Mouse (Mus musculus) embryonic facial prominence, embryonic 10.5 days (tissue): ENCODE results near the gene Foxk1. TPM values are rescaled to one million over a fixed set of nuclear protein-coding genes. Genes with fewer than 3 reads are reported as not detected.
A peak's percentile ranks its signal among the peaks of the same experiment; 100 is the strongest.

ENCODE experiments used
- DNase-seq: peaks from one replicate; pipeline ENCODE4 v3.0.0-alpha.2; 2017; ENCODE audit warnings: low spot score
- H3K27ac ChIP-seq: fragments of 300-500 bp; sonication (generic); replicated peaks from 2 replicates; pipeline ENCODE4 v1.5.1; 2016; ENCODE audit warnings: mild to moderate bottlenecking
- H3K27me3 ChIP-seq: fragments of 300-500 bp; sonication (generic); replicated peaks from 2 replicates; pipeline ENCODE4 v1.6.1; 2016; ENCODE audit warnings: low read depth, mild to moderate bottlenecking; ENCODE audit not compliant: poor library complexity, severe bottlenecking
- H3K36me3 ChIP-seq: fragments of 300-500 bp; sonication (generic); replicated peaks from 2 replicates; pipeline ENCODE4 v1.6.1; 2016; ENCODE audit warnings: mild to moderate bottlenecking, moderate library complexity
- H3K4me1 ChIP-seq: fragments of 300-500 bp; sonication (generic); 2 replicates; pipeline ENCODE4 v1.6.1; 2016
- H3K4me3 ChIP-seq: fragments of 300-500 bp; sonication (generic); 2 replicates; pipeline ENCODE4 v1.5.1; 2016; ENCODE audit warnings: mild to moderate bottlenecking, moderate library complexity
- H3K9me3 ChIP-seq: fragments of 300-500 bp; sonication (generic); 2 replicates; pipeline ENCODE4 v1.6.1; 2016; ENCODE audit warnings: mild to moderate bottlenecking
- WGBS: fragments of 180-500 bp; shearing (Covaris S2); methylation state at CpG from one replicate; pipeline ENCODE4 v1.1.7; 2016; 5-methylcytosine and 5-hydroxymethylcytosine counted together
- polyA plus RNA-seq: library from polyadenylated mRNA; unstranded; fragments of >200 nt; fragmentation: Nextera tagmentation; extraction: Ambion mirVana; gene quantifications from 2 replicates; pipeline ENCODE4 v1.2.1, GENCODE M21; 2016

Foxk1 gene
- polyA plus RNA-seq, 1 experiment from 2014 or later: 4.8 TPM

DNA sequence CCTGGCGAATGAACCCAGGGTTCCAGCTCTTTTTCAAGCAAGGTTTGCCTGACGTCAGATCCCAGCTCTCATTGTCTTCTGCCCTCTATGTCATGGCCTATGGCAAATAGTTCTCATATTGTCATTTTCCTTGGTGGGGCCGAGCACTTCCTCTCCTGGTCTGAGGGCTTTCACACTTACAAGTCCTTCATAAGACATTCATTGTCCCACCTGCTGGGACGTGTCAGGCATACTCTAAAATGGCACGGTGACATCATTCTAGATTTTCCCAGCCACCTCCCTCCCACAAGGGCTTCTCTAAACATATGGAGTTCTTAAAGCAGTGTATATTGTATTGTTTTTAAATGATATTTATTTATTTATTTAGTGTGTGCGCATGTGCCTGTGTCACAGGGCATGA, 27.4 kb downstream of the Foxk1 start:
- peaks cover 80% of the 10 kb centered on the region for H3K4me1 ChIP-seq
- no peak overlapping the region for H3K4me3 ChIP-seq
- H3K27me3 ChIP-seq: no peaks in the 10 kb centered on the region
- 77% methylated on average over 6 of the region's 6 CpGs for WGBS
- DNase-seq: no peak
- no peaks in the 10 kb centered on the region for H3K9me3 ChIP-seq
- no peak overlapping the region for H3K27ac ChIP-seq
- peaks cover 35% of the 10 kb centered on the region for H3K36me3 ChIP-seq

DNA sequence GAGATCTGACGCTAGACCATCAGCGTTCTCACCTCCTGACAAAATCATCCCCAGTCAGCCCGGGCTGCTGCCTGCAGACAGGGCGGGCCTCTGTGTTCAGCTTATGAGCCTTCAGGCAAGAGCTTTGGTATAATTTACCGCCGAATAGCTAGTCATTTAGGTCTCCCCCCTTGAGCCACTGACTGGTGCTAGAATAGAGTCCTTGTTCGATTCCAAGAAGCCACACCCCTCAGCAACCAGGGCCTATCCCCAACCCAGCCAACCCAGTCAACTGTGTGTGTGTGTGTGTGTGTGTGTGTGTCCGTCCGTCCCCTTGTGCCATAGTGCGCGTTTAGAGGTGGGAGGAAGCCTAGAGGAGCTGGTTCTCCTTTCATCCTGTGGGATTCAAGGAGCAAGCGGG, 29.7 kb downstream of the Foxk1 start:
- Histone ChIP-seq H3K4me3 (no peak overlapping the region), H3K27me3 (no peaks in the 10 kb centered on the region), H3K9me3 (no peaks in the 10 kb centered on the region), H3K27ac (peak overlapping the region; percentile 40), H3K4me1 (peaks cover 64% of the 10 kb centered on the region), H3K36me3 (peaks cover 39% of the 10 kb centered on the region)
- no peak for DNase-seq
- WGBS: 53% methylated on average over 12 of the region's 12 CpGs

DNA sequence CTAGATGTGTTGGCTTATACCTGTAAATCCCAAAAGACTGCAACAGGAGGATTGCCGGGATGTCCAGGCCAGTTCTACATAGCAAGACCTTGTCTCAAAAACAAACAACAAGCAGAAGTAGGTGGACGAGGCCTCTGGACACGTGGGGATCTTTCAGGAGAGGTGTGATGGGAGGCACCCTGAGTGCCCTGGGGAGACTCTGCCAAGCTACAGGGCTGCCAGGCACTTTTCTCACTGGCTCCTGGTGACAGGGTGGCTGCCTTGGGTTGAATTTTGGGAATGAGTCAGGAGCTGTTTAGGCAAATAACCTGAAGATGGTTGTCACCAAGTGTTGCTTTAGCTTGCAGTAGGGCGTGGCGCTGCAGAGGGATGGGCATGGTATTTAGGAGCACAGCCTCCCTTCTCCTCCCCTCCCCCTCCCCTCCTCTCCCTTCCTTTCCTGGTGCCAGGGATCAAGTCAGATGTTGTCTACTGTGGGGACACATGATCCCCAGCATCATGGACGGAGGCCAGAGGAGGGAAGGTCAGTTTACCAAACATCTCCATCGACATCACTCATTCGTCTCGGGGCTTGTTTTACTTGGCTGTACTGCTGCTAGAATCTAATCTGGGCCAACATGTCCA, 30.6 kb downstream of the Foxk1 start:
- Histone ChIP-seq H3K9me3 (no peaks in the 10 kb centered on the region), H3K4me1 (peaks cover 58% of the 10 kb centered on the region), H3K4me3 (no peak overlapping the region), H3K36me3 (peaks cover 44% of the 10 kb centered on the region), H3K27me3 (no peaks in the 10 kb centered on the region), H3K27ac (0 out of 2 replicates have a peak overlapping the region, but pooled peaks have one; percentile 21)
- 73% methylated on average over 9 of the region's 9 CpGs for WGBS
- DNase-seq: no peak

DNA sequence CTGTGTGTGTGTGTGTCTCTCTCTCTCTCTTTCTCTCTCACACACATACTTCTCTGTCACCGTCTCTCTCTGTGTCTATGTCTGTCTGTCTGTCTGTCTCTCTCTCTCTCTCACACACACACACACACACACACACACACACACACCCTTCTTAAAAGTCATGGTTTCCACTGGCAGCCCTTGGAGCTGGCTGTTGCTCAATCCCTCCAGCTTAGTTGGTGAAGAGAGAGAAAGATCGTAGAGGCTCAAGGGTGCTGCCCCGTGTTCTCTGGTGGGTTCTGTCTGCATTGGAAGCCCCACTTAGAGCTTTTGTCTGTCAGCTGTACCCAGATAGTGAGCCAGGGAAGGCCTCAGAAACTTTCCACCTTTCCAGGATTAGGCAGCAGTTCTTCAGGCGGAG, 31.4 kb downstream of the Foxk1 start:
- 88% methylated on average over 4 of the region's 4 CpGs for WGBS
- peaks cover 45% of the 10 kb centered on the region for H3K36me3 ChIP-seq

DNA sequence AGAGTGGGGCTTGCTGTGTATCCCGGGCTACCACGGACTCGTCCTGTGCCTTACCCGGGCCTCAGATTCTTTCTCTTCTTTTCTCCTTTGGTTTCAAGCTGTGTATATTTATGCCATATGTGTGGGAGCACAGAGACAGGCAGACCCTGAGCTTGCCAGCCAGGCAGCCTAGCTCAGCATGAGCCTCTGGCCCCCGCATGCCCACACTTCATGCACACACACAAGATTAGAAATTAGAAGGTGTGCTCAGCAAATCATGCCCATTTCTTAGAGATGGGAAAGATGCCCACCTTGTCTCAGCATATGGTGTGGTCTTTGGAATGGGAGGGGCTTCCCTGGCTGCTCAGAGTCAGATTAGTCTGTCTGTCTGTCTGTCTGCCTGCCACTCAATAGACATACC, 32.8 kb downstream of the Foxk1 start:
- 86% methylated on average over 5 of the region's 5 CpGs for WGBS
- Histone ChIP-seq H3K36me3 (peaks cover 59% of the 10 kb centered on the region), H3K9me3 (no peaks in the 10 kb centered on the region), H3K27ac (no peak overlapping the region), H3K27me3 (no peaks in the 10 kb centered on the region), H3K4me3 (no peak overlapping the region), H3K4me1 (peaks cover 60% of the 10 kb centered on the region)
- DNase-seq: no peak

More for the DNA sequence above, 31.4 kb downstream of the Foxk1 start:
- DNase-seq: no peak
- H3K9me3 ChIP-seq: no peaks in the 10 kb centered on the region
- H3K27me3 ChIP-seq: no peaks in the 10 kb centered on the region
- H3K4me1 ChIP-seq: peaks cover 57% of the 10 kb centered on the region
- H3K27ac ChIP-seq: peak overlapping the region; percentile 21; the same call in 1 of the 2 replicates
- no peak overlapping the region for H3K4me3 ChIP-seq

DNA sequence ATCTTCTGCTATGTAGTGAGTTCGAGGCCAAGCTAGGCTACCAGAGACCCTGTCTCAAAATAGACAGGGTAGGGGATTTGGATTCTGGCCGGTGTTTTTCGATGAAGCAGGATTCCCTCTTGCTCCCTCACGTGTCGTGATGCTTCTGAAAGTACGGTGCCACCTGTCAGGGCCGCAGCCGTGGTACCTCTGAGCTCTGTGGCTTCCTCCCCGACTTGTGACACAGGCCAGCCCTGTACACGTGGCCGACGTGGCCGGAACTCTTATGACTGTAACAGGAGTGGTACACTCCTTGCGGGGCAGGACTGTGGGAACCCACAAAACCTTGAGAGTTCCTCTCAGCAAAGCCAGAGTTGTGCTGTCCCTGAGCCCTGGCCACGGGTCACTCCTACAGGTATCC, 34.4 kb downstream of the Foxk1 start:
- WGBS: 95% methylated on average over 15 of the region's 15 CpGs
- H3K4me1 ChIP-seq: peaks cover 69% of the 10 kb centered on the region

DNA sequence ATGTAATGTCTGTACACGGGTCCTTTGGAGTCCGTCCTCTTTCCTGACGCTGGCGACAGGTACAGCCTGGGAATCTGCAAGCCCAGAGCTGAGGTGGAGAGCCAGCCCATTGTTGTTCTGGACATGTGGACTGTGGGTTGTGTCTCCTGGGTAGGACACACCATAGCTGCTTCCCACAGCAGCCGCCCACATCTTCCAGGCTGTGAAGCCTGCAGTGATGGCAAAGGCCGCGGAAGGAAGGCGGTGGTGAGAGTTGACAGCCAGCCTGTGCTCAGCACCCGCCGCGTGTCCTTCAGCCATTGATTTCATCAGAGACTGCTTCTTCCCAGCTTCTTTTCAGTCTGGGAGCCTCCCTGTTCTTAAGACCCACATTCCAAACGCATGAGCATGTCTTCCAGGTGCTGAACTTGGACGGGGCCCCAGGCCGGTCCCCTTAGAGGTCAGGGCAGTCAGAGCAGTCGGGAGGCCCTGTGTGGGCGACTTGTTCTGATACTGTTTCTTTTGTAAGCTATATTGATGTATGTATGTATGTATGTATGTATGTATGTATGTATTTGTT, 37.2 kb downstream of the Foxk1 start:
- peaks cover 52% of the 10 kb centered on the region for H3K36me3 ChIP-seq
- no peak for DNase-seq
- H3K27ac ChIP-seq: no peak overlapping the region; the same call in 1 of the 2 replicates
- WGBS: 88% methylated on average over 16 of the region's 16 CpGs
- no peaks in the 10 kb centered on the region for H3K9me3 ChIP-seq
- peaks cover 67% of the 10 kb centered on the region for H3K4me1 ChIP-seq
- no peak overlapping the region for H3K4me3 ChIP-seq
- 0 out of 2 replicates have a peak, but pooled peaks cover 3% of the 10 kb centered on the region for H3K27me3 ChIP-seq

More for the DNA sequence above, 34.4 kb downstream of the Foxk1 start:
- no peaks in the 10 kb centered on the region for H3K9me3 ChIP-seq
- no peak for DNase-seq
- H3K27ac ChIP-seq: no peak overlapping the region
- no peak overlapping the region for H3K4me3 ChIP-seq
- H3K36me3 ChIP-seq: peaks cover 59% of the 10 kb centered on the region
- no peaks in the 10 kb centered on the region for H3K27me3 ChIP-seq

DNA sequence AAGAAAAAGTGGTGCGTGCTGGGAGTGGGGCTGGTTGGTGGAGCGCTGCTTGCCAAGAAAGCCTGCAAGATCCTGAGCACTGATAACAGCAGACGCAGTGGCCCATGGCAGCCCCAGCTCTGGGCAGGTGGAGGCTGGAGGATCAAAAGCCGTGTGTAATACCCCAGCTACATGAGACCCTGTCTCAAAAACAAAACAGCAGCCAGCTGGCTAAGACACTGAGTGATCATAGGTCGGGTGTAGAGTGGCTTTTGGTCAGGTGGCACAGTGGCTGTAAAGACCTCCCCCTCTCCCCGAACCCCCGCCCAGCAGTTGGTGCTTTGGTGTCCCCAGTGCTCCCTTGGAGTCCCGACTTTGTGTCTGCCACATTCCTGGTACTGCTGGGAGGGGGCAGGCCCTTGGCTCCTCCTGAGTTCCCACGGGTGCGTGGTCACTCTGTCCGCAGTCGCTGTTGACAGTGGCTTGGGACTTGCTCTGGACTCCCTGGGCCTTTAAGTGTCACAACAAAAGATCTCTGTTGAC, 38.7 kb downstream of the Foxk1 start:
- Histone ChIP-seq H3K27ac (peak overlapping the region; percentile 84), H3K36me3 (peaks cover 41% of the 10 kb centered on the region), H3K4me1 (peaks cover 77% of the 10 kb centered on the region), H3K9me3 (no peaks in the 10 kb centered on the region), H3K27me3 (0 out of 2 replicates have a peak, but pooled peaks cover 3% of the 10 kb centered on the region), H3K4me3 (peak overlapping the region; percentile 56)
- 2% methylated on average over 12 of the region's 12 CpGs for WGBS
- peak; percentile 65 for DNase-seq

DNA sequence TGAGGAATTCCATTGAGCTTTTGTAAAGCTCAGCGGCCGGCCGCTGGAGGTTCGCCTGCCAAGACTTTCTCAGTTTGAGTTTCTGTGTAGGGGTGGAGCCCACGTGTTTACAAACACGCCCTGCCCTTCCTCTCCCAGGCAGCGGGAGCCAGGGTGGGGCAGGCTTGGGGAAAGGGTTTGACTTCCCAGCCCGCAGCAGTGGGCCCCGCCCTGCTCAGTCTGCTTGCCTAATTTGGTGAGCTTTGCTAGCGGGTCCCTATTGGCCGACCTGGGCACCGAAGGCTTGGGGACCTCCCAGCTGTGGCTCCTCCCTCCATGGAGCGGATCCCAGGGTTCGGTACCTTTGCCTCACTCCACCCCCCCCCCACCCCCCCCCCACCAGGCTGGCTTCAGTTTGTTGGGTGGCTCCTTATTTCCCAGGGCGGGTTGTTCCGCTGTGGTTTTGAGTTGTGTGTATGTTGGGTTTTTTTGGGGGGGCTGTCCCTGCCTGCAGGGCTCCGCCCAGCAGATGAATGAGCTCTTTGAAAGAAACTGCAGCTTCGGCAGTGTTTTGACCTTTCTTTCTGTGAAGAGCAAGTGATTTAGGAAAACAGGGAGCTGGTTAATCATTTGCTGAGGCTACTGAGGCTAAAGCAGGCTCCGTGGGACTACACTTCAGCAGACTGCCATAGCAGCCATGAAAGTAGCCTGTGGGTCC, 39.3 kb downstream of the Foxk1 start:
- H3K36me3 ChIP-seq: peaks cover 35% of the 10 kb centered on the region
- DNase-seq: peak; percentile 91
- H3K4me1 ChIP-seq: peaks cover 83% of the 10 kb centered on the region
- H3K4me3 ChIP-seq: peak overlapping the region; percentile 56
- peak overlapping the region; percentile 84 for H3K27ac ChIP-seq
- no peaks in the 10 kb centered on the region for H3K9me3 ChIP-seq
- under 1% methylated on average over 19 of the region's 19 CpGs for WGBS
- 0 out of 2 replicates have a peak, but pooled peaks cover 3% of the 10 kb centered on the region for H3K27me3 ChIP-seq

DNA sequence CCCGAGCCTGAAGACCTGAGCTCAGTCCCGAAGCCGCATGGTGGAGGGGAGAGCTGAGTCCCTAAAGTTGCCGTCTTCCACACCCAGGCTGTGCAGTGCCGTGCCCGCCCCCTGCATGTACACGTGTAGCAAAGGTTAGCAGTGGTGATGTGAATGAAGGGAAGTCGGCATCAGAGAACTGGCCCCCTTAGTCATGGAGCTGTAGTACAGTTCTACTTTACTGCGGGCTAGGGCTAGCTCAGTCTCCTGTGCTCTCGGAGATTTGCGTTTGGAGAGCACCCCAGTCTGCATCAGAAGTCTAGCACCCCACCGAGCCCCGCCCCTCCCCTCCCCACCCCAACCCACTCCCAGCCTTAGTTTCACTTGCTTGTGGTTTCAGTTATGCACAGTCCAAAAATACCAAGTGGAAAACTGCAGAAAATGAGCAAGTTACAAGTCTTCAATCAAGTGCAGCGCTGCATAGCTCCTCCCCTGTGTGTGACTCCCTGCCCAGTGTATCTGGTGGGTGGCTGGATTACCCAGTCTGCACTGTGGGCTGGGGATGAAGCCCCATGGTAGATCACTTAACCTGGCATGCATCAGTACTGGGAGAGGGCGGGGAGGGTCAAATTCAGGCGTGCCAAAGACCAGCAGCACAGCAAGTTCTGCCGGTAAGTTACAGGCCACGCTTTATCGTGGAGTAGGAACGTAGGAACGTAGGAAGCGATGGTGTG, 40.2 kb downstream of the Foxk1 start:
- WGBS: 61% methylated on average over 22 of the region's 22 CpGs
- no peak for DNase-seq
- Histone ChIP-seq H3K4me3 (peak overlapping the region; percentile 56), H3K36me3 (peaks cover 26% of the 10 kb centered on the region), H3K9me3 (no peaks in the 10 kb centered on the region), H3K4me1 (peaks cover 91% of the 10 kb centered on the region), H3K27ac (peak overlapping the region; percentile 84), H3K27me3 (0 out of 2 replicates have a peak, but pooled peaks cover 3% of the 10 kb centered on the region)

DNA sequence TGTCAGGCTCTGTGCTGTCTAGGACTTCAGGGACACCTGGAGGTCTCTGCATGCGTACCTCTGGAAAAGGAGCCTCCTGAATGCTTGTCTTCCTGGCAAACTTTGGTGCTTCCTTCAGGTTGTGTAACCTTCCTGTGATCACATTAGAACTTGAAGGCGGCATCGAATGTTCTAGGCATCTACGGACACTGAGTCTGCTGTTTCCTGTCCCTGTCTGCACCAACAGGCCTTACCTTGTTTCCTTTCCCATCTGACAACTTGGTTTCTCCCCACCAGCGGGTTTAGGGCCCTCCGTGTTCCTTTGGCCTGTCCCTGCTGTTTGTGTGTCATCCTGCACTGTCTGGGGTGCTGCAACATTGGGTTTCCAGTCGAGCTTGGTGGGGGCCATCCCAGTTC, 40.7 kb downstream of the Foxk1 start:
- no peak overlapping the region for H3K4me3 ChIP-seq
- H3K27me3 ChIP-seq: 0 out of 2 replicates have a peak, but pooled peaks cover 3% of the 10 kb centered on the region
- peaks cover 20% of the 10 kb centered on the region for H3K36me3 ChIP-seq
- no peak for DNase-seq
- H3K4me1 ChIP-seq: peaks cover 92% of the 10 kb centered on the region
- 86% methylated on average over 7 of the region's 7 CpGs for WGBS
- H3K9me3 ChIP-seq: no peaks in the 10 kb centered on the region
- peak overlapping the region; percentile 84; the same call in 1 of the 2 replicates for H3K27ac ChIP-seq

DNA sequence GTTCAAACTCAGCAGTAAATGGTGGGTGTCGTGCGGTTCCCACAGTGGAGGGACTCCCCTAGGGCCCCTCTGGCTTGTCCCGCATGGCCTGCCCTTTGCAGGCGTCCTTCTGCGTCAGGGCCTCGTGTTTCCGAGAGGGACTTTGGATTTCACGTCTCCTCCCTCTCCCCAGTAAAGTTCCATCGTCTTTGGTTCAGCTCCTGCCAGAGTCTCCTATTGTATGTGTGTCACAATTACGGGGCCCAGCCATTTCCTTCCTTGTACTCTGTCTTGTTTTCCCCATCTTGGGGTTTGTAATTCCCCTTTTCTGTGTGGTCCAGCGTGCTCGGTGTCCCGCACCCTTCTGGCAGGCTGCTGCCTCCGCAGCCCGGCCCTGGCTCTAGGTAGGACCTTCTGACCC, 42.2 kb downstream of the Foxk1 start:
- WGBS: 78% methylated on average over 15 of the region's 15 CpGs
- Histone ChIP-seq H3K4me3 (no peak overlapping the region), H3K27ac (0 out of 2 replicates have a peak overlapping the region, but pooled peaks have one; percentile 11), H3K9me3 (no peaks in the 10 kb centered on the region), H3K4me1 (peaks cover 93% of the 10 kb centered on the region), H3K27me3 (0 out of 2 replicates have a peak, but pooled peaks cover 3% of the 10 kb centered on the region), H3K36me3 (peaks cover 5% of the 10 kb centered on the region)
- no peak for DNase-seq
